Mouse (Mus musculus): ENCODE results near the gene Filip1l.
"Not testable (repeated sequence)": the region's sequence is repeated elsewhere in the genome, so short reads cannot be mapped to it uniquely, and the experiment has no call there.

Gene Filip1l

DNA sequence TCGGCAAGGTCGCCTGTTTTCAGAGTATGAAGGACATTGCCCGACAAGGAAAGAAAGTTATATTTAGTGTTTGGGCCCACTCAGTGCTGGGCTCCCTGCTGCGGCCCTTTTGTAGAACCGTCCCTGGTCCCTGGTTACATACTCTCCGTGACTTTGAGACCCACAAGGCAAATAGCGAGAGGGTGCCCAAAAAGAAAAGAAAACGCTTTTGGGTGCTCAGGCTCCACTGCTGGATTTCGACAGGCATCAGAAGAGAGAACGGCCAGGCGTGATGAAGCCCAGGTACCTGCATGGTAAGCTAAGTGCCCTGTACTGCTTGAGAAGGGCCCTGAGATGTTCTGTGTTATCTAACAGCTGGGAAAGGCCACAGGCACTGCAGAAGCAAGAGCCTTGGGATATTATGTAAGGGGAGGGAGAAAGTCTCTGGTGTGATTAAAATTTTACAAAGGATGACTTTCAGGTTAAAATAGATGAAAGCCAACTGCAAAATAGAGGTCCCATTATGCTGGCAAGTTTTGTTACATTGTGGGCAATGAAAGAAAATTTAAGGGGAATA is 351 bp downstream of the Filip1l start:
- no peak for DNase-seq (ENCODE audit: low read depth, low spot score)

DNA sequence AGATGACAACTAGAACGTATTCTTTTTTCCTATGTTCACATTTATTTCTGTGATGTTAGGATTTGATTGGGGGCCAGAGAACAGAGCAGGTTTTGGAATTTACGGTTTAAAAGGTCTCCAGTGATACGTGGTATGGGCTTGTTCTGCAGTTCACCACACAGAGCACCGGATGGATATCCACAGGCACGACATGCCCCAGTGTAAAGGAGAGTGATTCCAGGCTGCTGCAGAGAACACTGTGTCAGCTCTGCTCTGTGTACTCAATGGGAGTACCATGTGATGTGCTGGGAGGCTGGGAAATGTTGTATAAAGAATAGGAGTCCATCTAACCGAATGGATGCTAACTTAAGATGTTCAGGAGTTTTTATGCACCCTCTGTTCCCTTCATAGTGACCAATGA is 1.0 kb downstream of the Filip1l start:
- DNase-seq (ENCODE audit: low read depth, low spot score) = no peak

DNA sequence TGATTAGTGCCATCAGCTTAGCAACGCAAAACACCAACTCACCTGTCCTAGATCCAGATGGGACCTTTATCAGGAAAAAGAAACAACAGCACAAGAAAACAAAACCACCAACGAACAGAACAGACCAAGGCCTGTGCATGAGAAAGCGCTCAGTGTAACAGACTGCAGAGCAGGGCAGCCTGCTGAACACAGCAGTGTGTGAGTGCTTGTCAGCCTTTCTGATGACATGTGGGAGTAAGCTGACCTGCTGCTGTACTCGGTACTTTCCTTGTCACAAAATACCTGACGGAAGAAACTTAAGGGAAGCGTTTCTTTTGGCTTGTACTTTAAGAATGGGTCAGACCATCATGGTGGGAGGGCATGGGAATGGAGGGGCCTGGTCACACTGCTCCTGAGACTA is 3.6 kb downstream of the Filip1l start:
- no peak for DNase-seq (ENCODE audit: low read depth, low spot score)

DNA sequence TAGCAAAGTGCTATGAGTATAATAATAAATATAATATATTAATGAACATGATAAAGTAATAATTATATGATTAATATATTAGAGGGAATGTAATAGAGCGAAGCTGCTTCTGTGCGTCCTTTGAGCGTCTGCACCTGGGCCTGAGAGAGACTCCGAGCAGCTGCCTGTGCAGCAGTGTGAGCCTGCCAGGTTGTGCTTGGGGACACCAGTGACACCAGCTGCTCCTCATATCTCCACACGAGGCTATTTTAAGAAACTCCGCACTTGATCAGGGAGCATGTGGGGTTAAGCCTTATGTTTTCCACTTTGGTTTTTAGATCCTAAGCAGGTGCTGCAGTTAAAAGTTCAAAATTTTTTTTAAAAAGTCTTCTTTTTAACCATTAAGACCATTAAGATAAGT is 4.1 kb downstream of the Filip1l start:
- no peak for DNase-seq (ENCODE audit: low read depth, low spot score)

DNA sequence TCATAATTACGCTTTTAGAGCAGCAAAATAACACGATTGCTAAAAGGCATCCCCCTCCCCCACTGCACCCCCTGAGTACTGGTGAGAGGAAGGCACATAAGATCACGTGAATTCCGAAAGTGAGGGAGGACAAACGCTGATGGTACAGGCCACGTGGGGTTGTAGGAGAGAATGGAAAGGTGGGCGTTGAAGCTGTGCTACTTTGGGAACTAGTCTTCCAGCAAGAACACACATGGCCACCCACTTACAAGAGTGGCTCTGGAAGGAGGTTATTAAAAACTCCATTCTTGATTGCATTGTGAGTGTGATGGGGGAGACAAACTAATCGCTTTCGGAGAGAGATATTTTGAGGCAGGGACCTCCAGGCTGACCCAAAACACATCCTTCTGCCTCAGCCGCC is 6.4 kb downstream of the Filip1l start:
- DNase-seq (ENCODE audit: low read depth, low spot score) = no peak

DNA sequence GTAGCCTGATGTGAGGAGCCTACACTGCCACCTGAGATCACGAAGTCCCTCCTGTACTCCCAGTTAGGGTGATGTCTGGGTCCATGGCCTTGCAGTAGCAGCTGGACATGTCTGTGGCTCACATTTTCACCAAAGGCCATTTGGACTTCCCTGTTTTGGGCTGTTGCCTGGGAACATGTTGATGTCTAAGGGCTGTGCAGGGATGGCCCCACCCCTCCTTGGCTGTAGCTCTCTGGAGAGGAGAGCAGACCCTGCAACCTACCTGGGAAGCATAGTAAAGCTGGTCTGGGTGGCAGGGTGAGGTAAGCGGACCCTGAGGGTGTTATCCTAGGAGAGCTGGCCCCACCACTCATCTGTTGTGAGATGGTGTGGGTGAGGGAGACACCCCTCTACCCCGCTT is 7.9 kb downstream of the Filip1l start:
- DNase-seq (ENCODE audit: low read depth, low spot score) = no peak

DNA sequence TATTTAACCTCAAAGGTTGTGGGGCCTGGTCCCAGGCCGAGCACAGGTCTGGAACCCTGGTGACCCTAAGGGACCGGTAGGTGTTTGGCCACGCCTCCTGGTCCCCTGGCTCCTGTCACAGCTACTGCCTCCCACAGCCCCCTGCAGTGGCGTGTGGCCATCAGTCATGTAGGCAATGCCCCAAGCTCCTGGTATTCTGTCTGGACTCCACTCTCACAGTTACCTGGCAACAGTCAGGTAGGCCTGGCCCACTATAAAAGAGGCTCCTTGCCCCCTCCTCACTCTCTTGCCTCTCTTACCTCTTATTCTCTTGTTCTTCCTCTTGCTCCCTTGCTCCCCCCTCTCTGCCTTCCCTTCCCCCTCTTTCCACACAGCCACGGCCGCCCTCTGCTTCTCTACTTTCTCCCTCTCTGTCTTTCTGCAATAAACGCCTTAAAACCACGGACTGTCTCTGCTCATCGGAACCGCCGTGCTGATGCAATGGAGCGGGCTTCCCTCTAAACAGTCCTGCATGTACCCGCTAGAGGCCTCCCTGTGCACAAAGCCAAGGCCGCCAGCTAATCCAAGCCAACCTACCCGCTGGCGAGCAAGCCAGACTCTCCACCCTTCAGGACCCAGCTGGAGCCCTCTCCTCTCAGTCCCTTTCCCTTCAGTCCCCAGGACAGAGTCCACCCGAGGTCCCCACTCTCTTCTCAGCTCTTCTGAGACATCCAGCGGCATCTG is 9.9 kb downstream of the Filip1l start:
- no peak for DNase-seq (ENCODE audit: low read depth, low spot score)

DNA sequence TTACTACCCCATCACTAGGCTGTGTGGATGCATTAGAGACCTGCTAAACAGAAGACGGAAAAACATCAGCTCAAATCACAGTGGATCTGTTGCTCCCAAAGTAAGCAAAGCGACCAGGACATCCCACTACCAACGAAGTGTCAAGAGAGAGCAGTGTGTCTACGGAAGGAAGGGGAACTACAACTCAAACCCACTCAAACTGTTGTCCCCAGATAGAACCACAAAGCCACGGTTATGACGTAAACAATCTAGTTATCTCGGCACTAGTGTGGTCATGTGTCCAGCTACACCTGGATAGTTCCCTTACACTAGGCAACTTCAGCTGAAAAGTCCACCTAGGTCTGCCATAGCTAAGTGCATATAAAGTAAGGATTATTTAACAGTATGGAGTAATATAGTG is 11.6 kb downstream of the Filip1l start:
- DNase-seq (ENCODE audit: low read depth, low spot score) = no peak

DNA sequence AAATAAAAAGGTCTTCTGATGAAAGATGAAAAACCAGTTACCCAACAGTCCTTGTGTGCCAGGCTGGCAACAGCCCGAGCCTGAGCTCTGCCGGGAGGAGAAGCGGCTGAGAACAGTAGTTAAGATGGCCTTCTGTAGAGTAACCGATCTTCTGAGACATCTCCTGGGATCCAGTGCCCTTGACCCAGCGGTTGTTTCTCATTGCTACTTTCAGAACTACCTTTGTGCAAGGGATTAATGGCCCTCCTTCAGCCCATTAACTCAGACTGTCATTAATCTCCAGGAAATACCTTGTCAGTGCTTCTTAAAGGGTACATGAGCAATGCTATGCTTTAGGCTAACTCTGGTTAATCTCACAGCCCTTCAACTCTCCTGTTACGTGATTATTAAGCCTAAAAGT is 13.2 kb downstream of the Filip1l start:
- DNase-seq (ENCODE audit: low read depth, low spot score) = peak; percentile 64

DNA sequence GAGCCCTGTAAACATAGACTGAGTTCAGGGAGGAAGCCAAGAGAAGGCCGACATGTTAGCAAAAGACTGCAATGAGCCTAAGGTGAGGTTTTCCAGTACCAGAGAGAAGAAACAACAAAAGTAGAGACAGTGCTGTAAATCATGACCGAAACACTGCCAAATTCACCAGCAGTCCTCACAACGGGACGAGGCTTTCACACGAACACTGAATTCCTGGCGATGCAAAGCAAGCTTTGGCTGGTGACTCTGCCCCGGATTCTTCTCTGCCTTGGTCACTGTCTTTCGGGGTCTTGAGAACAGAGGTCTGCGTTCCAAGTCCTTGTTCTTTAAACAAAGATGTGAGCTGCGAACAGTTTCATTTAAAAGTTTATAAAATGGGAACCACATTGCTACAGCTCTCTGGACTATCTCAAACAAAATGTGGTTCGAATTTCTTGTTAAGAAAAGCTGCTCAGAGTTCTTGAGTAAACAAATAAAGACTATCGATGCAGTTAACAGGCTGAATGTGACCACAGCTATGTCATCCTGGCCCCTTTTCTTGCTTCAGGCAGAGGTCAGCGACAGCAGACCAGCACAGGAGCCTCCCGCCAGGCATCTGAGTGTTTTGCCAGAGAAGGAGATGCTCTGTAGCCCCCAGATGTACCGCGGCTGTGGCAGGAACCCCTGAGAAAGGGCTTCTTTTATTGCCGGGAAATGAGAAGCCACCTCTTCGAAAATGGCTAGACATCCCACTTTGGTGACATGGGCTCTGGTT is 14.2 kb downstream of the Filip1l start:
- DNase-seq (ENCODE audit: low read depth, low spot score) = no peak

DNA sequence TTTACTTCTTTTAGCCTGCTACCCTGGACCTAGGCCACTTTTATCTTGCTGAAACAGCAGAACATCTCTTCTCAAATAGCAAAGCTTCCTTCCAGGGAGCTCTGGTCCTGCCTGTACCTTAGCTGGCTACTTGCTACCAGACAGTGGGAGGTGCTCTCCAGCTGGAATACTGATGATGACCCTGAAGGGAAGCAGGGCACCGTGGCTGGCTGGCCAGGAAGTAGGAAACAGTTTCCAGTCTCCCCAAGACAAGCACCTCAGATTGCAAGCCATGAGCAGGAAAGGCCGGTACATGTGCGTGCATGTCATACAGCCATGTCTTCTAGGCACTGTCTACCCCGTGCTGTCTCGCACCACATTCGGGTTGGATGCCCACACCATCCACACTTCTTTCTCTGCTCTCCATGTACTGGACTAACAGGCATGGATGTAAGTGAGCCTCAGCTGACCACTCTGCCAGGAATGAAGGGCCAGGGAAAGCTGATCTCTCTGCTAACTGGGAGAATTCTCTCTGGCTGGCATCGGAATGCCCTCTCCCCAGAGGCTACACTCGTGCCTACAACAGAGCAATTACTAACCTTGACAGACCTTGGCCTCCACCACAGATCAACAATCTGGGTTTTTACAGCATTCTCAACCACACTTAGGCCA is 17.1 kb downstream of the Filip1l start:
- DNase-seq (ENCODE audit: low read depth, low spot score) = no peak

DNA sequence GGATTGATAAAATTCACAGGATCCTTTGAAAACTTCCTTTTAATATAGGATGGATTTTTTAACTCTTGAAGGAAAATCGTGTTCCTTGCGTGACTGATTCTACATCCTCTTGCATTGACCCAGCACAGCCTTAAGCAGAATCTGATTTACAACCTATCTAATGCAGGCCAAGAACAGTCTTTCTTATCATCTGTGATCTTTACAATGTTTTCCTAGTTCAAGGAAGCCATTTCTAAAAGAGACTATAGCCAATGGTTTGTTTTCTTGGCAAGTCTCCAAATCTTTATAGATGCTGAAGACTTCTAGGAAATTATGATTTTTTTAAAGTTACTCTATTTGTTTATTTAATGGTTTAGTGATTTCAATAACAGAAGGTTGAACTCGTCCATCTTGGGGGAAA is 19.3 kb downstream of the Filip1l start:
- no peak for DNase-seq (ENCODE audit: low read depth, low spot score)

DNA sequence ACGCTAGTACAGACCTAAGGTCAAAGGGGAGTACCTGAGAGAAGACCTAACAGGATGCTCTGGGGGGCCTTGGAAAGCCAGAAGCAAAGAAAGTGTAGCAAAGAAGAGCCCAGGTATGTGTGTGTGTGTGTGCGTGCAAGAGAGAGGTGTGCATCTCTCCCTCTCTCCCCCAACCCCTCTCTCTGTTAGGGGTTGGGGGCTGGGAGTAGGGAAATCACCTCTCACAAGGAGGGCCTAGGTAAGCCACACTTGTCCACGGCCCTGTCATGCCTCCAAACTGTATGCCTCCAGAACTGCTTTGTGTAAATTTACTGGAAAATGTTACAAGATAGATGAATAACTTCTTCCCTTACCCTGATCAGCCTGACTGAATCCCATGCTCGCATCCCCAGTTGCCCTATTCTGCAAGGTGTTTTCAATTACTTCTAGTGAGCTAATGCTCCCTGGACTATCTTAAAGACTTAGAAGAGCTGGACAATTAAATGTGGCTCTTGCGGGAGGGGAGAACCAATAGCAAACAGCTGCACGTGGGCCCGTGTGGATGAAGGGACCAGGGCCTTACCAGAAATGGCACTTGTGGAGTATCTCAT is 22.4 kb downstream of the Filip1l start:
- no peak for DNase-seq (ENCODE audit: low read depth, low spot score)

DNA sequence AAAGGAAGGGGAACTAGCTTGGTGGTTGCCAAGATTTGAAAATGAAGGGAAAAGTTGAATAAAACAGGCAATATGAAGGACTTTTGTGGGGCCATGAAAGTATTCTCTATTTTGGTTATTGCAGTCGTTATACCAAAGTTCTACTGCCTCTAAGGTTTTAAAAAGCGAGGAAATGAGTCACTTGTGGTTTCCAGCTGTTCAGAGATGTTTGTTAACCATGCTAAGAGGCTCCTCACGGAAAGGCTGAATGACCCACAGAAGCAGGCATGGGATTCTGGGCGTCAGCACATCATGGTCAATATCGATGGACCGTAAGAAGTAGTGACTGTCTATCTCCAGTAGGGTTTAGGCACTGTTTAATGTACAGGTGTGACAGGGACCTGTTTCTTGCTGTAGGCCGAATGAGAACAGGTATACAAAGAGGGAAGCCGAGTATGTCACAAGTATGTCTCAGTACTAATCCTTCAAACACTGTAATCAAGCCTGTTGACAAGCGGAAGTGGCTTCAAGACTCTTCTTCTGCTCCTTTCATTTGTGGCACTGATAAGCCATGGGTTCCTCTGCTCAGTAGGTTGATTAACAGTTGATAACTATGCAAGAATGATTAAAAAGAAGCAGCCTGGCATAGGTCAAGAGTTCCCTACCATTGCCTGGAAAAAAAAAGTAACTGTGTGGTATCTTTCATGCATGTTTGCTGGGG is 25.9 kb downstream of the Filip1l start:
- no peak for DNase-seq (ENCODE audit: low read depth, low spot score)

DNA sequence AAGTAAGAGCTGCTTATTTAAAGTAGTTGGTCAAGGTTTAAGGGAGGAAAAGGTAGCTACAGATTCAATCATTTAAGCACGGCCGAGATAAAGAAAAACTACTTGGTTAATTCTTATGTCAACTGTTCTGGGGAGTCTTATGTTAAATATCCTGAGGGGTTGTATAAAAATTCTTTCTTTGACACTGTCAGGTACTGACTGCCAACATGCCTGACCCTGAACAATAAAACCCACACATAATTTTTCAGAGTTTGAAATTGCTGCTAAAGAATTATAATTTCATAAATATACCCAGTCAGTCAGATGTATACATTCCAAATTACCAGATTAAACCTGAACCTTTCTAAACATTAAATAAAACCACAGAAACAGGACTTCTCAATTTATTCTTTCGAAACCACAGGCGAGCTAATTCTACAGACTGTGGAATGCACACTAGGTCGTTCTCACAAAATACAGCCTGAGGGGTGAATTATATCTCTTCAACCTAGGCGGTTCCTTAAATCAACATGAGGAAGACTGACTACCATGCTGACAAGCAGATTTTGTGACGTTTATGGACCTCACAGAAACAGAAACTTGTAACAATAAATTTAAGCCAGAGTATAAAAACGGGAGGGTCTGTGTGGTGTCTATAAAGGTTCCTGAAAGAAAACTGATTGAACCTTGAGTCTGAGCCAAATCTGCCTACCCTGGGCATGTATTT is 30.5 kb downstream of the Filip1l start:
- no peak for DNase-seq (ENCODE audit: low read depth, low spot score)

DNA sequence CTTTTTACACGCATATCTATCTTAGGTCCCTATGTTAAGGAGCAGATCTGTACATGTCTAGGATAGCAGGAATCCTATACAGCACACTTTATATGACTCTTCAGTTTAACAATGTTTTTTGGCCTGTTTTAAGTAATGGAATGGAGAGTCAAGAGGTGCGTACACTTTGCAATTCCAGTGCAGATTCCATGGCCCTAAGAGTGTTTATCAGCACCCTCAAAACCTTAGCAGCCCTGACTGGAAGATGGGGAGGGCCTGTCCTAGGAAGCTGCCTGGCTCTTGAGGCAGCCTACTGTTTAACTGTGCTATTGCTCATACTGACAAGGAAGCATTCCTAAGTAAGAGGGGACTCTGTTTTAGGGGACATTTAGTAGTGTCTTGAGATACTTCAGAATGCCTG is 31.4 kb downstream of the Filip1l start:
- no peak for DNase-seq (ENCODE audit: low read depth, low spot score)

DNA sequence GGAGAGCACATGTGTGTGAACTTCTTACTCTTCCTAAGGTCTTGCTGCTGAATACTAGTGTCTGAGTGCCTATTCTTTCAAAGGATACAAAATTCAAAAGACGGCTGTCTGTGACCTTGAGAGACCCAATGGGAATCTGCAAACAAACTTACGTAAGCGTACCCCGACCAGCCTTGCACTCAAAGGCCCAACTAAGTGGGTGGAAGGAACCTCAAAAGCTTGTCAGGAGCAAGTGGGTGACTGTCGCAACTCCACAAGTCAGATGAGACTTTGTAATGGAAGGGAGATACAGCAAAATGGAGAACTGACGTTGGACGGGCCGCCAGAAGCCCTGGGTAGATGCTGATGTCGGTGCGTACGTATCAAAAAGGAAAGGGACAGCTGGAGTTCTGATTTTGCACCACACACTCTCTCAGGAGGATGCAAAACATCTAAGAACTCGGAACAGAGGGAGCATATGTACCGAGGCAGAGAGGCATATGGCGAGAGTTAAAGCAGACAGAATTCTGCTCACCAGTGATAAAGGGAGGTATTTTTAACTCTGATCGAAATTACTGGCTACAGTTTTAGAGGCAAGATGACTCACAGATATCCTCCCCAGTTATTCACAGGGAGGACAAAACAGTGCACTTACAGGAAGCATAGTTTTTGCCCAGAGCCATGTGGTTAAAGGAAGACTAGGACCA is 36.8 kb downstream of the Filip1l start:
- DNase-seq (ENCODE audit: low read depth, low spot score) = no peak

DNA sequence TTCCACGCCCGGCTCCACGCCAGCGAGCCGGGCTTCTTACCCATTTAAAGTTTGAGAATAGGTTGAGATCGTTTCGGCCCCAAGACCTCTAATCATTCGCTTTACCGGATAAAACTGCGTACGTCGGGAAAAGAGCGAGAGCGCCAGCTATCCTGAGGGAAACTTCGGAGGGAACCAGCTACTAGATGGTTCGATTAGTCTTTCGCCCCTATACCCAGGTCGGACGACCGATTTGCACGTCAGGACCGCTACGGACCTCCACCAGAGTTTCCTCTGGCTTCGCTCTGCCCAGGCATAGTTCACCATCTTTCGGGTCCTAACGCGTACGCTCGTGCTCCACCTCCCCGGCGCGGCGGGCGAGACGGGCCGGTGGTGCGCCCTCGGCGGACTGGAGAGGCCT is 38.3 kb downstream of the Filip1l start:
- not testable (repeated sequence) for DNase-seq (ENCODE audit: low read depth, low spot score)

DNA sequence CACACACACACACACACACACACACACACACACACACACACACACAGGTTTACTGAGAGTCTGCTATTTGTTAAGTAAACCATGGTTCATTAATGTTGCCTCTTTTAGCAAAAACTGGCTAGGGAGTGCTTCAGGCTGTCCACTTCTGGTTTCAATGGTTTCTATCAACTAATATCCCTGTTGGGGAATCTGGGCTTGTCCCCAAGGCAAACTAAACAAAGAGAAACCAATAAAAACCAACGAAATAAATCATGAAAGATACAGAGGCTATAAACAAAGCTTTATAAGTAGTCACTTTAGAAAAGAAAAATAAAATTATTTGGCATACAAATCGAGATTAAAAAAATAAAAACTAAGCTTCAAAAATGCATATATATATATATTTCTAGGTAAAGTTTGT is 39.6 kb downstream of the Filip1l start:
- no peak for DNase-seq (ENCODE audit: low read depth, low spot score)

DNA sequence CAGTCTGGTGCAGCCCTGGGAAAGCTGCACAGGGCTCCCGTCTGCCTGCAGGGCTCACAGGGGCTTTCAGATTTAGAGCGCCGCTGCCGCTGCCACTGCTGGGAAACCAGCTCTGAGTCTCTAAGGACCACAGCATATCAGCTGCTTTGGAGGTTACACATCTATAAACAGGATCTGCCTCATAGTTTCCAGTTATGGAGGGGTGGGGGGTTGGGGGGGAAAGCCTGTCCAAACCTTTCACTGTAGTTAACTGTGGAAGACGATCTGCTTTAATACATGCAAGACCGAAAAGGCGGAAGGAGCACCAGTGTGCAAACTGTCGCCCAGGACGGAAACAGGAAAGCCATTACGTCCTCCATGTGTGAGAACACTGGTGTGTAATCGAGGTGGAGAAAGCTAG is 40.3 kb downstream of the Filip1l start:
- DNase-seq (ENCODE audit: low read depth, low spot score) = no peak
